ENCODE assay signal across 26 mouse cellular contexts in genomic region chr1:166403846-166404245, GRCm38 (mm10). TPM values are rescaled to one million over a fixed set of nuclear protein-coding genes. Genes with fewer than 3 reads are reported as not detected.
A peak's percentile ranks its signal among the peaks of the same experiment; 100 is the strongest.
DNase-seq lines count a peak whose midpoint lies in the region; TF ChIP-seq lines count a peak whose summit lies in the region.
"Had no signal": no experiment of that assay in that cellular context is flagged by ENCODE, and none has a peak within 500 bp of the region (broad histone marks: within the 10 kb centered on the region; RNA-seq: fewer than 3 reads in every experiment).

No protein-coding gene starts in this region.

- H3K36me3 ChIP-seq in CH12.LX (replicated peaks in 1 of 2; ENCODE audit: control insufficient read depth in 1 of 2, insufficient read depth in 1 of 2, low read length in 1 of 2): peaks cover 15 to 64% of the 10 kb centered on the region in 2 experiments
- H3K36me3 ChIP-seq: G1E had no signal

- no peaks in the 10 kb centered on the region for H3K9me3 ChIP-seq in CH12.LX (replicated peaks; ENCODE audit: low read length)
- H3K9me3 ChIP-seq: embryonic facial prominence, embryonic 12.5 days; forebrain, embryonic 15.5 days; G1E; hindbrain, embryonic 10.5 days; hindbrain, embryonic 15.5 days; limb, embryonic 13.5 days; megakaryocyte, embryonic 14.5 days; midbrain, embryonic 15.5 days had no signal

- TF ChIP-seq POLR2A in cerebellum, adult 2 months (IDR thresholded peaks at IDR 0.05; ENCODE audit: borderline replicate concordance, insufficient read depth, low read length): no peak
- no peak for TF ChIP-seq POLR2A in CH12.LX (IDR thresholded peaks at IDR 0.05; ENCODE audit: low read depth, low read length)

- dilution Hi-C loops in CH12.LX (cut with MboI; ENCODE audit: extremely low pct_ligation_motif_present, extremely low pct_unique_long_range_greater_than_20kb, low sequenced_read_pairs): no loop called here

- peaks cover 10% of the 10 kb centered on the region; the same call in 1 of the 2 replicates for H3K4me1 ChIP-seq in cerebellum, adult 2 months (ENCODE audit: control insufficient read depth, insufficient read depth, low read length)
- H3K4me1 ChIP-seq in CH12.LX (ENCODE audit: control insufficient read depth in 1 of 2, insufficient read depth in 2 of 2): peaks cover 0 to 3% of the 10 kb centered on the region in 2 experiments; a peak in 2 of 4 replicates

- no peaks in the 10 kb centered on the region for H3K27me3 ChIP-seq in cerebellum, adult 2 months (ENCODE audit: control insufficient read depth, insufficient read depth, low read length)
- no peaks in the 10 kb centered on the region for H3K27me3 ChIP-seq in CH12.LX (replicated peaks)
- H3K27me3 ChIP-seq: embryonic facial prominence, embryonic 12.5 days; forebrain, embryonic 15.5 days; hindbrain, embryonic 15.5 days; limb, embryonic 13.5 days; midbrain, embryonic 15.5 days; Patski had no signal

- no peak overlapping the region for H3K4me2 ChIP-seq in CH12.LX (ENCODE audit: insufficient read depth, low read depth, poor library complexity, severe bottlenecking)
- H3K4me2 ChIP-seq: embryonic facial prominence, embryonic 12.5 days; forebrain, embryonic 15.5 days; hindbrain, embryonic 15.5 days; limb, embryonic 13.5 days; liver, embryonic 11.5 days; midbrain, embryonic 15.5 days had no signal

- H3K27ac ChIP-seq in cerebellum, adult 2 months (ENCODE audit: insufficient read depth, low read length): no peak overlapping the region
- H3K27ac ChIP-seq in CH12.LX (ENCODE audit: insufficient read depth, low read depth): no peak overlapping the region
- H3K27ac ChIP-seq: embryonic facial prominence, embryonic 12.5 days; forebrain, embryonic 15.5 days; hindbrain, embryonic 10.5 days; hindbrain, embryonic 15.5 days; left cerebral cortex, adult 2 months; limb, embryonic 13.5 days; midbrain, embryonic 15.5 days had no signal

- DNase-seq in cerebellum, adult 9-11 months: peak; percentile 0
- DNase-seq in cerebellum, adult 2 months: no peak
- DNase-seq in 3T3-L1 (ENCODE audit: low read depth, low spot score): peak; percentile 45
- DNase-seq in CH12.LX (ENCODE audit: extremely low read depth): peak; percentile 4
- peak; percentile 67 for DNase-seq in brain, adult 2 months (ENCODE audit: low read depth, low spot score)
- no peak for DNase-seq in gastrocnemius, adult 8-10 months (ENCODE audit: low spot score in 2 of 2)
- DNase-seq in left cerebral cortex, adult 9 months (ENCODE audit: low spot score in 2 of 2): no peak
- DNase-seq: cerebellum, adult 9-10 months; embryo, embryonic 11 days; heart, postnatal 14 days; kidney, adult 11 months; kidney, postnatal 14 days; lung, postnatal 4 days; right cerebral cortex, adult 18-20 months; thymus, postnatal 4 days had no signal

- H3K79me2 ChIP-seq in CH12.LX (replicated peaks; ENCODE audit: control insufficient read depth, extremely low read depth, insufficient read depth, poor library complexity, severe bottlenecking): no peaks in the 10 kb centered on the region

- no peak for TF ChIP-seq CTCF in cerebellum, adult 2 months (IDR thresholded peaks at IDR 0.05; ENCODE audit: borderline replicate concordance, insufficient read depth, low read depth, low read length)
- no peak for TF ChIP-seq CTCF in CH12.LX (conservative IDR thresholded peaks at IDR 0.05 in 1 of 2, IDR thresholded peaks at IDR 0.05 in 1 of 2; ENCODE audit: low read depth in 2 of 2, low read length in 2 of 2)

- no peak overlapping the region for H3K4me3 ChIP-seq in cerebellum, adult 2 months (replicated peaks; ENCODE audit: insufficient read depth, low read depth, low read length)
- H3K4me3 ChIP-seq in CH12.LX (replicated peaks in 1 of 3; ENCODE audit: low read depth in 2 of 3, low read length in 2 of 3, poor library complexity in 1 of 3): no peak overlapping the region
- H3K4me3 ChIP-seq: embryonic facial prominence, embryonic 12.5 days; forebrain, embryonic 15.5 days; hindbrain, embryonic 10.5 days; hindbrain, embryonic 15.5 days; left cerebral cortex, adult 2 months; limb, embryonic 13.5 days; megakaryocyte, embryonic 14.5 days; midbrain, embryonic 15.5 days had no signal

- H3K9ac ChIP-seq in CH12.LX (ENCODE audit: insufficient read depth, low read depth): no peak overlapping the region
- H3K9ac ChIP-seq: embryonic facial prominence, embryonic 12.5 days; forebrain, embryonic 15.5 days; hindbrain, embryonic 15.5 days; limb, embryonic 13.5 days; midbrain, embryonic 15.5 days had no signal

- in situ Hi-C loops in CH12.LX (cut with MboI; ENCODE audit: low pct_ligation_motif_present, low pct_unique_long_range_greater_than_20kb, low sequenced_read_pairs): no loop called here

- no peak for TF ChIP-seq EP300 in CH12.LX (IDR thresholded peaks at IDR 0.05; ENCODE audit: low read length)

- TF ChIP-seq RAD21 in CH12.LX (IDR thresholded peaks at IDR 0.05; ENCODE audit: low read depth, low read length): no peak

- 89% methylated on average over 3 of the region's 3 CpGs for WGBS in cerebellum, adult 2 months

TF ChIP-seq in CH12.LX, 34 proteins besides CTCF, POLR2A, EP300 and RAD21:
- TF ChIP-seq KAT2A (IDR thresholded peaks at IDR 0.05; ENCODE audit: insufficient replicate concordance, low read length) (no peak), ZMIZ1 (IDR thresholded peaks at IDR 0.05; ENCODE audit: low read depth, low read length) (no peak), MYC (IDR thresholded peaks at IDR 0.05; ENCODE audit: low read depth, low read length) (no peak), ZNF384 (IDR thresholded peaks at IDR 0.05; ENCODE audit: low read depth, low read length) (no peak), ZKSCAN1 (IDR thresholded peaks at IDR 0.05; ENCODE audit: borderline replicate concordance, low read depth, low read length) (no peak), MAX (IDR thresholded peaks at IDR 0.05; ENCODE audit: low read length) (no peak), MAFK (IDR thresholded peaks at IDR 0.05; ENCODE audit: insufficient replicate concordance, low read length) (no peak)

RNA-seq across cellular contexts. Expression of gene Pogk, which starts 5.8 kb away (rescaled TPM):
- polyA plus RNA-seq in cerebellum, adult 2 months (2012; rRNA removed): 40.2 and 42.0 TPM in 2 replicates
- total RNA-seq in CH12.LX (2012; rRNA removed): 9.9 and 10.4 TPM in 2 replicates
- 4.9 TPM in 2 replicates for total RNA-seq in CH12.LX (2014; rRNA removed)
- 7.1 and 7.3 TPM in 2 replicates for polyA plus RNA-seq in CH12.LX (2012; ENCODE audit: insufficient read length, low read depth)
- 10 to 100 TPM in 3 of 4 experiments, 1 to 10 TPM in 1; 7.7 to 12.4 (median 10.8) TPM for total RNA-seq in gastrocnemius, adult 8-10 months (2022)
- polyA plus RNA-seq: G1E had no signal

RNA-seq across cellular contexts. Expression of gene Tada1, which starts 24.9 kb away (rescaled TPM):
- polyA plus RNA-seq in cerebellum, adult 2 months (2012; rRNA removed): 50.2 and 50.8 TPM in 2 replicates
- total RNA-seq in CH12.LX (2012; rRNA removed) (46.3 and 49.9 TPM in 2 replicates), CH12.LX (2014; rRNA removed) (80.1 and 86.0 TPM in 2 replicates)
- polyA plus RNA-seq in CH12.LX (2012; ENCODE audit: insufficient read length, low read depth): 49.6 and 59.5 TPM in 2 replicates
- 1 to 10 TPM; 3.7 to 5.9 (median 4.7) TPM for total RNA-seq in gastrocnemius, adult 8-10 months (2022)

Comparison
In these comparisons a context has a peak if more than half of its experiments do, and no peak if none do; other contexts are left out.
1. DNase-seq: peak in cerebellum, adult 9-11 months (single experiment), 3T3-L1 (single experiment), CH12.LX (single experiment) and brain, adult 2 months (single experiment); none in cerebellum, adult 2 months (0 of 2), gastrocnemius, adult 8-10 months (0 of 2) and left cerebral cortex, adult 9 months (0 of 2).
2. RNA of gene Tada1, which starts 24.9 kb away (total RNA-seq): 46.3 to 86.0 TPM in CH12.LX; 3.7 to 5.9 TPM in gastrocnemius, adult 8-10 months; every median in the first group is over 4 times any median in the second.